Mouse (Mus musculus) ES-E14 (cell line): ENCODE results near the gene Itga9.

Experiments
- CHD2 ChIP-seq: IDR thresholded peaks from 2 replicates; pipeline ENCODE4 v1.6.1; 2014; ENCODE audit warnings: mild to moderate bottlenecking, low read depth, low read length, inconsistent platforms
- ZC3H11A ChIP-seq: IDR thresholded peaks from 2 replicates; pipeline ENCODE4 v1.6.1; 2012; ENCODE audit warnings: low read depth, mild to moderate bottlenecking, inconsistent platforms, low read length, borderline replicate concordance
- ZNF384 ChIP-seq: IDR thresholded peaks from 2 replicates; pipeline ENCODE4 v1.6.1; 2012; ENCODE audit warnings: low read depth, low read length, inconsistent platforms

GRCm38 (mm10) chr9:118878596-118878995 lies 272.1 kb downstream of the Itga9 start:
- no peak for TF ChIP-seq ZC3H11A
- TF ChIP-seq ZNF384: no peak
- TF ChIP-seq CHD2: no peak
